Mouse (Mus musculus) kidney, adult 2 months (tissue): ENCODE data around the gene Pbxip1. TPM values are rescaled to one million over a fixed set of nuclear protein-coding genes. Genes with fewer than 3 reads are reported as not detected.
A peak's percentile ranks its signal among the peaks of the same experiment; 100 is the strongest.

ENCODE experiments used
- DNase-seq: peaks from one replicate; pipeline ENCODE4 v3.0.0; 2021
- H3K27ac ChIP-seq: fragments of 200-500 bp; 2 replicates; pipeline ENCODE4 v1.5.1; 2012; ENCODE audit warnings: low read depth, low read length, control low read depth, inconsistent platforms; ENCODE audit not compliant: insufficient read depth
- H3K27me3 ChIP-seq: fragments of 200-500 bp; replicated peaks from 2 replicates; pipeline ENCODE4 v1.6.1; 2012; ENCODE audit warnings: mild to moderate bottlenecking, moderate library complexity, low read length, inconsistent platforms; ENCODE audit not compliant: control insufficient read depth, insufficient read depth
- H3K36me3 ChIP-seq: fragments of 200-500 bp; 2 replicates; pipeline ENCODE4 v1.6.1; 2012; ENCODE audit warnings: mild to moderate bottlenecking, moderate library complexity, low read length, inconsistent platforms; ENCODE audit not compliant: control insufficient read depth, insufficient read depth
- H3K4me1 ChIP-seq: fragments of 200-500 bp; 2 replicates; pipeline ENCODE4 v1.6.1; 2011; ENCODE audit warnings: low read length; ENCODE audit not compliant: control insufficient read depth, insufficient read depth
- H3K4me3 ChIP-seq: fragments of 200-500 bp; 2 replicates; pipeline ENCODE4 v1.5.1; 2011; ENCODE audit warnings: mild to moderate bottlenecking, low read depth, low read length, control low read depth; ENCODE audit not compliant: insufficient read depth
- CTCF ChIP-seq: fragments of 200-500 bp; conservative IDR thresholded peaks from 2 replicates; pipeline ENCODE4 v1.5.1; 2011; ENCODE audit warnings: low read depth, mild to moderate bottlenecking, control low read depth, low read length, moderate library complexity, mixed read lengths; ENCODE audit not compliant: insufficient read depth, insufficient read length
- POLR2A ChIP-seq: fragments of 200-500 bp; IDR thresholded peaks from one replicate; pipeline ENCODE4 v1.6.1; 2011; ENCODE audit warnings: low read depth, low read length, control low read depth
- WGBS: fragments of 180-500 bp; shearing (Covaris S2); methylation state at CpG from one replicate; pipeline ENCODE4 v1.1.7; 2018; 5-methylcytosine and 5-hydroxymethylcytosine counted together
- polyA plus RNA-seq: library from polyadenylated mRNA; depleted of rRNA; stranded (reverse); fragments of >200 nt; gene quantifications from 2 replicates; pipeline ENCODE4 v1.2.3, GENCODE M21; 2012

The Pbxip1 gene
- polyA plus RNA-seq, 1 experiment = 61.3 TPM

GRCm38 (mm10) chr3:89455786-89456285 is 19.3 kb downstream of the Pbxip1 start:
- Histone ChIP-seq H3K4me1 (no peaks in the 10 kb centered on the region; the same call in 1 of the 2 replicates), H3K4me3 (no peak overlapping the region), H3K27ac (no peak overlapping the region), H3K27me3 (no peaks in the 10 kb centered on the region), H3K36me3 (no peaks in the 10 kb centered on the region)
- TF ChIP-seq CTCF (no peak), POLR2A (no peak)
- DNase-seq = no peak
- 100% methylated on average over 1 of the region's 1 CpGs for WGBS

GRCm38 (mm10) chr3:89456726-89457665 is 20.5 kb downstream of the Pbxip1 start:
- H3K4me1 ChIP-seq = no peaks in the 10 kb centered on the region; the same call in 1 of the 2 replicates
- no peak overlapping the region for H3K4me3 ChIP-seq
- H3K27me3 ChIP-seq = no peaks in the 10 kb centered on the region
- TF ChIP-seq CTCF = peak; percentile 81
- no peak for TF ChIP-seq POLR2A
- H3K27ac ChIP-seq = no peak overlapping the region
- WGBS = 32% methylated on average over 10 of the region's 10 CpGs
- no peaks in the 10 kb centered on the region for H3K36me3 ChIP-seq
- DNase-seq = peak; percentile 78

GRCm38 (mm10) chr3:89458372-89458964 is 22.0 kb downstream of the Pbxip1 start:
- WGBS = 42% methylated on average over 13 of the region's 13 CpGs

GRCm38 (mm10) chr3:89458965-89459807 is 22.7 kb downstream of the Pbxip1 start:
- H3K4me1 ChIP-seq = no peaks in the 10 kb centered on the region; the same call in 1 of the 2 replicates
- TF ChIP-seq POLR2A = no peak
- TF ChIP-seq CTCF = no peak
- H3K36me3 ChIP-seq = no peaks in the 10 kb centered on the region
- peak overlapping the region; percentile 39 for H3K27ac ChIP-seq
- no peaks in the 10 kb centered on the region for H3K27me3 ChIP-seq
- peak overlapping the region; percentile 88 for H3K4me3 ChIP-seq
- peak; percentile 97 for DNase-seq
- WGBS = 2% methylated on average over 36 of the region's 36 CpGs

More at GRCm38 (mm10) chr3:89458372-89458964, 22.0 kb downstream of the Pbxip1 start:
- DNase-seq = no peak
- H3K4me3 ChIP-seq = no peak overlapping the region
- H3K27me3 ChIP-seq = no peaks in the 10 kb centered on the region
- no peak overlapping the region for H3K27ac ChIP-seq
- no peak for TF ChIP-seq POLR2A
- TF ChIP-seq CTCF = no peak
- no peaks in the 10 kb centered on the region; the same call in 1 of the 2 replicates for H3K4me1 ChIP-seq
- no peaks in the 10 kb centered on the region for H3K36me3 ChIP-seq

- Histone ChIP-seq H3K4me1 (no peaks in the 10 kb centered on the region), H3K27ac (no peak overlapping the region), H3K4me3 (no peak overlapping the region), H3K27me3 (no peaks in the 10 kb centered on the region), H3K36me3 (no peaks in the 10 kb centered on the region)
- TF ChIP-seq POLR2A = no peak
- no peak for TF ChIP-seq CTCF
- DNase-seq = no peak
- 78% methylated on average over 4 of the region's 4 CpGs for WGBS
Observed at GRCm38 (mm10) chr3:89468268-89468667, 31.8 kb downstream of the Pbxip1 start.

DNA sequence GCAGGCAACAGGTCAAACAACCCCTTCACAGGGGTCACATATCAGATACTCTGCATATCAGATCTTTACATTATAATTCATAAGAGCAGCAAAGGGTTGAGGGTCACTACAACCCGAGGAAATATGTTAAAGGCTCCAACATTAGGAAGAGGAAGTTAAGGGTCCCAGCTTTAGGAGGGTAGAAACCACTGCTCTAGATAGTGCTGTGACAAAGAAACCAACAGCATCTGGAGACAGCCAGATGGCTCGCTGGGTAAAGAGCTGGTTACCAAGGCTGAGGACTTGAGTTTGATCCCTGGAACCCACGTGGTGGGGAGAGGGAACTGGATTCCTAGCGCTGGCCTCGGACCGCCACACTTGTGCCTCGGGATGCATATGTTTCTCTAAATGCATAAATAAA is 35.8 kb downstream of the Pbxip1 start:
- H3K27ac ChIP-seq = no peak overlapping the region
- 79% methylated on average over 7 of the region's 7 CpGs for WGBS

GRCm38 (mm10) chr3:89473838-89474237 is 37.3 kb downstream of the Pbxip1 start:
- Histone ChIP-seq H3K27me3 (no peaks in the 10 kb centered on the region), H3K27ac (no peak overlapping the region), H3K36me3 (no peaks in the 10 kb centered on the region), H3K4me3 (no peak overlapping the region), H3K4me1 (no peaks in the 10 kb centered on the region)
- DNase-seq = no peak
- WGBS = 77% methylated on average over 6 of the region's 6 CpGs
- TF ChIP-seq CTCF (no peak), POLR2A (no peak)

More for the DNA sequence above, 35.8 kb downstream of the Pbxip1 start:
- TF ChIP-seq POLR2A = no peak
- no peak for TF ChIP-seq CTCF
- H3K4me3 ChIP-seq = no peak overlapping the region
- no peaks in the 10 kb centered on the region for H3K27me3 ChIP-seq
- no peak for DNase-seq
- no peaks in the 10 kb centered on the region for H3K36me3 ChIP-seq
- no peaks in the 10 kb centered on the region for H3K4me1 ChIP-seq
